Mouse (Mus musculus): ENCODE data around the gene Dffb. TPM values are rescaled to one million over a fixed set of nuclear protein-coding genes. Genes with fewer than 3 reads are reported as not detected.

The Dffb gene
- 12.7 and 15.0 TPM in 2 replicates for polyA plus RNA-seq (2015; fragmentation: Nextera tagmentation; extraction: Ambion mirVana)

GRCm38 (mm10) chr4:153974431-153975291 lies at the start of gene Dffb, which contains the start of gene Cep104:
Gene Dffb (minus strand): TSS chr4:153975126.
Gene Cep104 (plus strand): TSS chr4:153975194.
- H3K4me3 ChIP-seq (replicated peaks): peak within 1 kb of the TSS; percentile 99
- under 1% methylated on average over 68 of the region's 68 CpGs for WGBS
- H3K9me3 ChIP-seq (replicated peaks): no peaks in the 10 kb centered on the region
- H3K4me2 ChIP-seq (replicated peaks): peak within 1 kb of the TSS; percentile 95
- peak; percentile 94 for ATAC-seq (ENCODE audit: insufficient number of reproducible peaks, low FRiP score, low TSS enrichment, low read depth)
- peaks cover 33% of the 10 kb centered on the region for H3K36me3 ChIP-seq
- H3K9ac ChIP-seq: peak within 1 kb of the TSS; percentile 95
- H3K27me3 ChIP-seq: no peaks in the 10 kb centered on the region
- H3K4me1 ChIP-seq: peaks cover 18% of the 10 kb centered on the region
- peak within 1 kb of the TSS; percentile 65; the same call in 1 of the 2 replicates for H3K27ac ChIP-seq (replicated peaks)

GRCm38 (mm10) chr4:154023754-154024601 lies 49.1 kb upstream of the Dffb start:
- H3K4me1 ChIP-seq: peaks cover 49% of the 10 kb centered on the region
- no peak overlapping the region for H3K4me3 ChIP-seq (replicated peaks)

GRCm38 (mm10) chr4:154022844-154023243 lies 47.9 kb upstream of the Dffb start:
- Histone ChIP-seq H3K36me3 (peaks cover 48% of the 10 kb centered on the region), H3K4me2 (replicated peaks) (no peak overlapping the region), H3K9me3 (replicated peaks) (no peaks in the 10 kb centered on the region), H3K9ac (no peak overlapping the region), H3K4me1 (peaks cover 47% of the 10 kb centered on the region), H3K27ac (replicated peaks) (no peak overlapping the region), H3K27me3 (peaks cover 11% of the 10 kb centered on the region; the same call in 1 of the 2 replicates), H3K4me3 (replicated peaks) (no peak overlapping the region)
- WGBS: 41% methylated on average over 4 of the region's 4 CpGs
- no peak for ATAC-seq (ENCODE audit: insufficient number of reproducible peaks, low FRiP score, low TSS enrichment, low read depth)

More at GRCm38 (mm10) chr4:154023754-154024601, 49.1 kb upstream of the Dffb start:
- Histone ChIP-seq H3K4me2 (replicated peaks) (peak overlapping the region; percentile 67; the same call in 1 of the 2 replicates), H3K36me3 (peaks cover 37% of the 10 kb centered on the region), H3K27ac (replicated peaks) (no peak overlapping the region), H3K27me3 (peaks cover 11% of the 10 kb centered on the region; the same call in 1 of the 2 replicates), H3K9ac (no peak overlapping the region), H3K9me3 (replicated peaks) (no peaks in the 10 kb centered on the region)
- ATAC-seq (ENCODE audit: insufficient number of reproducible peaks, low FRiP score, low TSS enrichment, low read depth): no peak
- WGBS: 26% methylated on average over 8 of the region's 8 CpGs

- H3K4me1 ChIP-seq: peaks cover 43% of the 10 kb centered on the region
- H3K4me2 ChIP-seq (replicated peaks): no peak overlapping the region
- H3K4me3 ChIP-seq (replicated peaks): no peak overlapping the region
- no peak overlapping the region for H3K9ac ChIP-seq
- no peak overlapping the region for H3K27ac ChIP-seq (replicated peaks)
- H3K9me3 ChIP-seq (replicated peaks): no peaks in the 10 kb centered on the region
- WGBS: 75% methylated on average over 4 of the region's 4 CpGs
- no peak for ATAC-seq (ENCODE audit: insufficient number of reproducible peaks, low FRiP score, low TSS enrichment, low read depth)
- peaks cover 11% of the 10 kb centered on the region; the same call in 1 of the 2 replicates for H3K27me3 ChIP-seq
- peaks cover 52% of the 10 kb centered on the region for H3K36me3 ChIP-seq
These were observed 47.5 kb upstream of the Dffb start for GRCm38 (mm10) chr4:154022407-154022806.

- no peak overlapping the region for H3K4me2 ChIP-seq (replicated peaks)
- no peak overlapping the region for H3K4me3 ChIP-seq (replicated peaks)
- H3K9me3 ChIP-seq (replicated peaks): no peaks in the 10 kb centered on the region
- no peak for ATAC-seq (ENCODE audit: insufficient number of reproducible peaks, low FRiP score, low TSS enrichment, low read depth)
- 86% methylated on average over 9 of the region's 9 CpGs for WGBS
- H3K27ac ChIP-seq (replicated peaks): no peak overlapping the region
- peaks cover 33% of the 10 kb centered on the region for H3K4me1 ChIP-seq
- peaks cover 8% of the 10 kb centered on the region; the same call in 1 of the 2 replicates for H3K27me3 ChIP-seq
- H3K36me3 ChIP-seq: peaks cover 61% of the 10 kb centered on the region
- no peak overlapping the region for H3K9ac ChIP-seq
These were observed 46.5 kb upstream of the Dffb start for GRCm38 (mm10) chr4:154021432-154021831.

GRCm38 (mm10) chr4:154019571-154019970 lies 44.6 kb upstream of the Dffb start:
- H3K27ac ChIP-seq (replicated peaks): no peak overlapping the region
- no peak for ATAC-seq (ENCODE audit: insufficient number of reproducible peaks, low FRiP score, low TSS enrichment, low read depth)
- H3K27me3 ChIP-seq: no peaks in the 10 kb centered on the region
- H3K4me2 ChIP-seq (replicated peaks): no peak overlapping the region
- peaks cover 15% of the 10 kb centered on the region; the same call in 1 of the 2 replicates for H3K4me1 ChIP-seq
- 71% methylated on average over 7 of the region's 7 CpGs for WGBS
- peaks cover 80% of the 10 kb centered on the region for H3K36me3 ChIP-seq
- H3K4me3 ChIP-seq (replicated peaks): no peak overlapping the region
- H3K9me3 ChIP-seq (replicated peaks): no peaks in the 10 kb centered on the region
- no peak overlapping the region for H3K9ac ChIP-seq

- 89% methylated on average over 11 of the region's 11 CpGs for WGBS
- no peak for ATAC-seq (ENCODE audit: insufficient number of reproducible peaks, low FRiP score, low TSS enrichment, low read depth)
These were observed 40.5 kb upstream of the Dffb start for GRCm38 (mm10) chr4:154015476-154015875.

GRCm38 (mm10) chr4:154012132-154012882 lies 37.4 kb upstream of the Dffb start:
- H3K9ac ChIP-seq: peak overlapping the region; percentile 96
- no peaks in the 10 kb centered on the region for H3K9me3 ChIP-seq (replicated peaks)
- H3K4me3 ChIP-seq (replicated peaks): peak overlapping the region; percentile 99
- H3K27me3 ChIP-seq: no peaks in the 10 kb centered on the region
- 1% methylated on average over 55 of the region's 55 CpGs for WGBS
- ATAC-seq (ENCODE audit: insufficient number of reproducible peaks, low FRiP score, low TSS enrichment, low read depth): no peak
- peaks cover 26% of the 10 kb centered on the region for H3K4me1 ChIP-seq
- H3K27ac ChIP-seq (replicated peaks): peak overlapping the region; percentile 51; the same call in 1 of the 2 replicates
- peaks cover 35% of the 10 kb centered on the region for H3K36me3 ChIP-seq
- H3K4me2 ChIP-seq (replicated peaks): peak overlapping the region; percentile 97

More at GRCm38 (mm10) chr4:154015476-154015875, 40.5 kb upstream of the Dffb start:
- H3K27ac ChIP-seq (replicated peaks): no peak overlapping the region
- H3K4me1 ChIP-seq: peaks cover 26% of the 10 kb centered on the region
- no peak overlapping the region for H3K4me2 ChIP-seq (replicated peaks)
- H3K9me3 ChIP-seq (replicated peaks): no peaks in the 10 kb centered on the region
- H3K9ac ChIP-seq: no peak overlapping the region
- H3K4me3 ChIP-seq (replicated peaks): no peak overlapping the region
- no peaks in the 10 kb centered on the region for H3K27me3 ChIP-seq
- peaks cover 64% of the 10 kb centered on the region for H3K36me3 ChIP-seq

- peak; percentile 86 for ATAC-seq (ENCODE audit: insufficient number of reproducible peaks, low FRiP score, low TSS enrichment, low read depth)
- H3K9ac ChIP-seq: peak within 1 kb of the TSS; percentile 96
- H3K27me3 ChIP-seq: no peaks in the 10 kb centered on the region
- H3K27ac ChIP-seq (replicated peaks): peak within 1 kb of the TSS; percentile 51; the same call in 1 of the 2 replicates
- no peaks in the 10 kb centered on the region for H3K9me3 ChIP-seq (replicated peaks)
- H3K36me3 ChIP-seq: peaks cover 35% of the 10 kb centered on the region
- H3K4me2 ChIP-seq (replicated peaks): peak within 1 kb of the TSS; percentile 97
- H3K4me1 ChIP-seq: peaks cover 26% of the 10 kb centered on the region
- H3K4me3 ChIP-seq (replicated peaks): peak within 1 kb of the TSS; percentile 99
- under 1% methylated on average over 57 of the region's 59 CpGs for WGBS
These were observed 36.7 kb upstream of the Dffb start, which contains the start of gene Lrrc47 for GRCm38 (mm10) chr4:154011646-154012089. Gene Lrrc47 (plus strand): TSS chr4:154011731.

- WGBS: 26% methylated on average over 13 of the region's 13 CpGs
- Histone ChIP-seq H3K4me1 (peaks cover 26% of the 10 kb centered on the region), H3K4me3 (replicated peaks) (peak overlapping the region; percentile 99), H3K27me3 (no peaks in the 10 kb centered on the region), H3K27ac (replicated peaks) (no peak overlapping the region; the same call in 1 of the 2 replicates), H3K9ac (peak overlapping the region; percentile 96), H3K4me2 (replicated peaks) (peak overlapping the region; percentile 97), H3K36me3 (peaks cover 35% of the 10 kb centered on the region), H3K9me3 (replicated peaks) (no peaks in the 10 kb centered on the region)
- ATAC-seq (ENCODE audit: insufficient number of reproducible peaks, low FRiP score, low TSS enrichment, low read depth): peak; percentile 8
These were observed 36.1 kb upstream of the Dffb start for GRCm38 (mm10) chr4:154010907-154011645.
